Mouse (Mus musculus) cortical plate, adult 2 months (tissue): ENCODE measurements at regions not wholly inside any gene's neighbourhood (a gene's known extent, or its start where the extent isn't known, plus 50 kb on each side); places are given as distances from the start of the nearest gene placed in this dataset.

Experiments
- CTCF ChIP-seq: fragments of 200-500 bp; IDR thresholded peaks from 2 replicates; pipeline ENCODE4 v1.5.1; 2011; ENCODE audit warnings: mild to moderate bottlenecking, control low read depth, low read length; ENCODE audit not compliant: insufficient read depth; ENCODE audit errors: extremely low read depth
- POLR2A ChIP-seq: fragments of 200-500 bp; IDR thresholded peaks from 2 replicates; pipeline ENCODE4 v1.6.1; 2011; ENCODE audit warnings: mild to moderate bottlenecking, low read length, control low read depth; ENCODE audit not compliant: insufficient read depth; ENCODE audit errors: extremely low read depth

GRCm38 (mm10) chr12:12676676-12677075, 265.0 kb downstream of the Mycn start:
- no peak for TF ChIP-seq CTCF
- no peak for TF ChIP-seq POLR2A
